Mouse (Mus musculus): ENCODE results near the gene Synj2. TPM values are rescaled to one million over a fixed set of nuclear protein-coding genes. Genes with fewer than 3 reads are reported as not detected.
A peak's percentile ranks its signal among the peaks of the same experiment; 100 is the strongest.

Gene Synj2
- polyA plus RNA-seq, 1 experiment, result 7.6 TPM

GRCm38 (mm10) chr17:5911591-5911990, 29.5 kb upstream of the Synj2 start:
- Histone ChIP-seq H3K4me1 (ENCODE audit: control insufficient read depth, insufficient read depth, low read length) (no peaks in the 10 kb centered on the region), H3K9ac (ENCODE audit: low read depth, poor library complexity, severe bottlenecking) (no peak overlapping the region), H3K4me3 (ENCODE audit: low read depth, low read length) (no peak overlapping the region), H3K27me3 (ENCODE audit: control insufficient read depth, insufficient read depth, low read length, poor library complexity, severe bottlenecking) (no peaks in the 10 kb centered on the region), H3K27ac (ENCODE audit: insufficient read depth, low read length) (no peak overlapping the region), H3K36me3 (ENCODE audit: control insufficient read depth, insufficient read depth, low read length, poor library complexity, severe bottlenecking) (no peaks in the 10 kb centered on the region), H3K9me3 (replicated peaks; ENCODE audit: control insufficient read depth, insufficient read depth, low read length, poor library complexity, severe bottlenecking) (no peaks in the 10 kb centered on the region)
- TF ChIP-seq POLR2A (IDR thresholded peaks at IDR 0.05; ENCODE audit: insufficient read depth, low read length), result no peak
- no peak for TF ChIP-seq CTCF (IDR thresholded peaks at IDR 0.05; ENCODE audit: low read depth, low read length)
- TF ChIP-seq EP300 (IDR thresholded peaks at IDR 0.05; ENCODE audit: insufficient read depth, low read depth, low read length), result no peak

DNA sequence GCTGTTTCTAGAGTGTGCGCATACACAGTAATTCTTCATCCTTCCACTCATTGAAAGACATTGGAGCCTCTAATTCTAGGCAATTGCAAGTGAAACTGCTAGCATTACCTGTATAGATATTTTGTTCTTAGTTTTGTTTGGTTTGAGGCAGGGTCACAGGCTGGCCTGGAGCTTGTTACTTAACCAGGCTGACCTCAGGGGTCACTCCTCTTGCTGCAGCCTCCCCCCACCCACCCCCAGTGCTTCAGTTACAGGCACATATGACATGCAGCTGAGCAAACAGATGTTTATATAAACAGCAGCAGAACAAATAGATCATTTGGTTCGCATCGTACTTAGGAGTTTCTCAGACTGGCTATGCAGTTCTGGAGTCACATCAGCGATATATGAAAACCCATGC, 28.3 kb upstream of the Synj2 start:
- Histone ChIP-seq H3K36me3 (ENCODE audit: control insufficient read depth, insufficient read depth, low read length, poor library complexity, severe bottlenecking) (no peaks in the 10 kb centered on the region), H3K4me3 (ENCODE audit: low read depth, low read length) (no peak overlapping the region), H3K27me3 (ENCODE audit: control insufficient read depth, insufficient read depth, low read length, poor library complexity, severe bottlenecking) (no peaks in the 10 kb centered on the region), H3K4me1 (ENCODE audit: control insufficient read depth, insufficient read depth, low read length) (no peaks in the 10 kb centered on the region), H3K9me3 (replicated peaks; ENCODE audit: control insufficient read depth, insufficient read depth, low read length, poor library complexity, severe bottlenecking) (no peaks in the 10 kb centered on the region), H3K27ac (ENCODE audit: insufficient read depth, low read length) (no peak overlapping the region), H3K9ac (ENCODE audit: low read depth, poor library complexity, severe bottlenecking) (no peak overlapping the region)
- no peak for TF ChIP-seq CTCF (IDR thresholded peaks at IDR 0.05; ENCODE audit: low read depth, low read length)
- no peak for TF ChIP-seq POLR2A (IDR thresholded peaks at IDR 0.05; ENCODE audit: insufficient read depth, low read length)
- no peak for TF ChIP-seq EP300 (IDR thresholded peaks at IDR 0.05; ENCODE audit: insufficient read depth, low read depth, low read length)

- no peak for TF ChIP-seq POLR2A (IDR thresholded peaks at IDR 0.05; ENCODE audit: insufficient read depth, low read length)
- no peak for TF ChIP-seq EP300 (IDR thresholded peaks at IDR 0.05; ENCODE audit: insufficient read depth, low read depth, low read length)
- no peak for TF ChIP-seq CTCF (IDR thresholded peaks at IDR 0.05; ENCODE audit: low read depth, low read length)
- no peaks in the 10 kb centered on the region for H3K4me1 ChIP-seq (ENCODE audit: control insufficient read depth, insufficient read depth, low read length)
Observed at GRCm38 (mm10) chr17:5914217-5914616, 26.9 kb upstream of the Synj2 start.

DNA sequence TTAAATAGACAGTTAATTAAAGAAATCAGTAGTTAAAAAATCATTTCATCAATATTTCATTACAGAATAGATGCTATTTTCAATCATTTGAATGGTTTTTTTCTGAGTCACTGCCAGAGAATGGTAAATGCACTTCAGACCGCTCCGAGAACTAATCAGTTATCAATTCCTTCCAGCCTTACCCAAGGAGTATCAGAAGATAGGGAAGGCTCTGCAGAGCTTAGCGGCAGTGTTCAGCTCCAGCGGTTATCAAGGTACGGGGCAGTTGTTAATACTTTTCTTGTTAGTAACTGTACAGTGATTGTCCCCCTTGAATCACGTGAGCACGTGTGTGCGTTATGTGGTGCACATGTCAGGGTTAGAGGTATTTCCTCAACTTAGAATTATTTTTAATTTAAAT, 19.1 kb upstream of the Synj2 start:
- TF ChIP-seq POLR2A (IDR thresholded peaks at IDR 0.05; ENCODE audit: insufficient read depth, low read length) (no peak), CTCF (IDR thresholded peaks at IDR 0.05; ENCODE audit: low read depth, low read length) (no peak), EP300 (IDR thresholded peaks at IDR 0.05; ENCODE audit: insufficient read depth, low read depth, low read length) (no peak)
- H3K9me3 ChIP-seq (replicated peaks; ENCODE audit: control insufficient read depth, insufficient read depth, low read length, poor library complexity, severe bottlenecking), result no peaks in the 10 kb centered on the region
- H3K4me1 ChIP-seq (ENCODE audit: control insufficient read depth, insufficient read depth, low read length), result no peaks in the 10 kb centered on the region
- H3K9ac ChIP-seq (ENCODE audit: low read depth, poor library complexity, severe bottlenecking), result no peak overlapping the region
- H3K27me3 ChIP-seq (ENCODE audit: control insufficient read depth, insufficient read depth, low read length, poor library complexity, severe bottlenecking), result no peaks in the 10 kb centered on the region
- no peaks in the 10 kb centered on the region for H3K36me3 ChIP-seq (ENCODE audit: control insufficient read depth, insufficient read depth, low read length, poor library complexity, severe bottlenecking)
- no peak overlapping the region for H3K27ac ChIP-seq (ENCODE audit: insufficient read depth, low read length)
- no peak overlapping the region for H3K4me3 ChIP-seq (ENCODE audit: low read depth, low read length)

More at GRCm38 (mm10) chr17:5914217-5914616, 26.9 kb upstream of the Synj2 start:
- H3K9me3 ChIP-seq (replicated peaks; ENCODE audit: control insufficient read depth, insufficient read depth, low read length, poor library complexity, severe bottlenecking), result no peaks in the 10 kb centered on the region
- H3K4me3 ChIP-seq (ENCODE audit: low read depth, low read length), result no peak overlapping the region
- H3K27ac ChIP-seq (ENCODE audit: insufficient read depth, low read length), result no peak overlapping the region
- no peak overlapping the region for H3K9ac ChIP-seq (ENCODE audit: low read depth, poor library complexity, severe bottlenecking)
- H3K27me3 ChIP-seq (ENCODE audit: control insufficient read depth, insufficient read depth, low read length, poor library complexity, severe bottlenecking), result no peaks in the 10 kb centered on the region
- no peaks in the 10 kb centered on the region for H3K36me3 ChIP-seq (ENCODE audit: control insufficient read depth, insufficient read depth, low read length, poor library complexity, severe bottlenecking)

- peak; percentile 66 for TF ChIP-seq CTCF (IDR thresholded peaks at IDR 0.05; ENCODE audit: low read depth, low read length)
- TF ChIP-seq POLR2A (IDR thresholded peaks at IDR 0.05; ENCODE audit: insufficient read depth, low read length), result no peak
- no peak for TF ChIP-seq EP300 (IDR thresholded peaks at IDR 0.05; ENCODE audit: insufficient read depth, low read depth, low read length)
- H3K9ac ChIP-seq (ENCODE audit: low read depth, poor library complexity, severe bottlenecking), result no peak overlapping the region
- no peaks in the 10 kb centered on the region for H3K9me3 ChIP-seq (replicated peaks; ENCODE audit: control insufficient read depth, insufficient read depth, low read length, poor library complexity, severe bottlenecking)
- no peaks in the 10 kb centered on the region for H3K4me1 ChIP-seq (ENCODE audit: control insufficient read depth, insufficient read depth, low read length)
- H3K27me3 ChIP-seq (ENCODE audit: control insufficient read depth, insufficient read depth, low read length, poor library complexity, severe bottlenecking), result no peaks in the 10 kb centered on the region
- no peak overlapping the region for H3K27ac ChIP-seq (ENCODE audit: insufficient read depth, low read length)
- H3K4me3 ChIP-seq (ENCODE audit: low read depth, low read length), result no peak overlapping the region
- no peaks in the 10 kb centered on the region for H3K36me3 ChIP-seq (ENCODE audit: control insufficient read depth, insufficient read depth, low read length, poor library complexity, severe bottlenecking)
Observed at GRCm38 (mm10) chr17:5923281-5923680, 17.8 kb upstream of the Synj2 start.

DNA sequence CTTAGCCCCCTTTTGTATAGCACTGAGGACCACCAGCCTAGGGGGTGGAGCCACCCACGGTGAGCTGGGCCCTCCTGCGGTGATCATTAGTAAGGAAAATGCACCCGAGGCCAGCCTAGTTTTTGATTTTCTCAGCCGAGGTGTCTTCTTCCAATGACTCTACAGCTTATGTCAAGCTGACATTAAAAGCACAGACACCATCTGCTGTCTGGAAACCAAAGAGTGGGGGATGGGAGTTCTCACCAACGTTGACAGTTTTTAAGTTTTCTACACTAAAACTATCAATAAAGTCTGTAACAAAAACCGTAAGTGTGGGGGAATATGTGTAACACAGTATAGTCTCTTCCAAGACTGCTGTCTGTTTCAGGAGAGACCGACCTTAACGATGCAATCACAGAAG, 16.8 kb upstream of the Synj2 start:
- Histone ChIP-seq H3K36me3 (ENCODE audit: control insufficient read depth, insufficient read depth, low read length, poor library complexity, severe bottlenecking) (no peaks in the 10 kb centered on the region), H3K9ac (ENCODE audit: low read depth, poor library complexity, severe bottlenecking) (no peak overlapping the region)
- TF ChIP-seq POLR2A (IDR thresholded peaks at IDR 0.05; ENCODE audit: insufficient read depth, low read length), result no peak
- no peak for TF ChIP-seq CTCF (IDR thresholded peaks at IDR 0.05; ENCODE audit: low read depth, low read length)
- no peak for TF ChIP-seq EP300 (IDR thresholded peaks at IDR 0.05; ENCODE audit: insufficient read depth, low read depth, low read length)

More for the DNA sequence above, 16.8 kb upstream of the Synj2 start:
- Histone ChIP-seq H3K4me1 (ENCODE audit: control insufficient read depth, insufficient read depth, low read length) (no peaks in the 10 kb centered on the region), H3K27ac (ENCODE audit: insufficient read depth, low read length) (no peak overlapping the region), H3K27me3 (ENCODE audit: control insufficient read depth, insufficient read depth, low read length, poor library complexity, severe bottlenecking) (no peaks in the 10 kb centered on the region), H3K4me3 (ENCODE audit: low read depth, low read length) (no peak overlapping the region), H3K9me3 (replicated peaks; ENCODE audit: control insufficient read depth, insufficient read depth, low read length, poor library complexity, severe bottlenecking) (no peaks in the 10 kb centered on the region)
